Mouse (Mus musculus) lung, postnatal 25 days (tissue): ENCODE measurements around the gene Cntnap4.
"Not testable (repeated sequence)": the region's sequence is repeated elsewhere in the genome, so short reads cannot be mapped to it uniquely, and the experiment has no call there.

ENCODE experiments used
- DNase-seq: peaks from one replicate; pipeline ENCODE4 v3.0.0; 2022; ENCODE audit warnings: low spot score

Cntnap4 gene

DNA sequence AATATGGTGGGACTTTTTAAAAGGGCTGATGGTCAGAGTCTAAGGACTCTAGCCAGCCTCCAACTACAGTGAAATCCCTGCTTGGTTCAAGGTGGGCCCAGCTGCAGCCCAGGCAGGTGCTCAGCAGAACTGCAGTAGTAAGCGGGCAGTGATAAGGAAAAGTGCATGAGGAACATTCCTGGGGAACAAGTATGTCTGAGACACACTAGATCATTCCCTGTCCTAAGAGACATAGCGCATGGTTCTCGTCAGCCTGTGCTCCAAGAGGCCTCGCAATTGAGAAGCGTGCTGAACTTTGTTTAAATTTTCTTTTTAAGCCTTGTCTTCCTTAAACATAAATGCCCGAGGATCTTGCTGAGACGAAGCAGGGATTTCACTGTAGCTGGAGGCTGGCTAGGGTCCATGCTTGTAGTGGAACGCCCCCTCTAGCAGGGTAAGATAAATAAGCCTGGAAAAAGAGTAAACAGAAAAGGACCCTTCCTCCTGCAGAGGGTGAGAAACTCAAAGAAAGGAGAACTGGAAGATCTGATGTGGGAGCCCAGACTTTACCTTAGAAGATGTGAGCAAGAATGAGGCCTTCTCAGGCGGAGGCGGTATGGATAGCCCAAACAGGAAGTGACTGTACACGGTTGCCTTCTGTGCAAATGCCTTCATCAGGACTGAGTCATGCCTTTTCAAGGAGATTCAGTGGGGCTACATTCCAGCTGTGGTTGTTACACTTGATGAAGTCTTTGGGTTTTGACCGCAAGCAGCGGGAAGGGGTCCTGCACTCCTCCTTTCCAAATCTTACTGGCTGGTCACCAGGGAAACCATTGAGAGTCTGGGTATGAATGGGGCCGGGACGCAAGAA is 161.0 kb downstream of the Cntnap4 start:
- DNase-seq = no peak

DNA sequence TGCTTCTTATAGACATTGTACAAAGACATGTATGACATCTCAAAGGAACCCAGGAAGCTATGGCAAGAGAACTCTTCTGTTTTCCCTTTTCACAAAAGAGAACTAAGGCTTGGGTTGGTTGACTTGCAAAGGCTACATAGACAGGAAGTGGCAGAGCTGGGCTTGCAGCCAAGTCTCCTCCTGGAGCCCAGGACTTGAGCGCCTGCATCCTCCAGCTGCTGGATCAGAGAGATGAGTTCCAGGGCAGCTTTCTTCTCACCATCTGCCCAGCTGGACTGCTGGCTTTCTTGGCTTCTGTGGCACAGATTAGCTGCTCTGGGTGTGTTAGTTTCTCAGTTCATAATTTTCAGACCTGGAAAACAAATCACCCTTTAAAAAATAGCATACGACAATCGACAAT is 165.7 kb downstream of the Cntnap4 start:
- DNase-seq = no peak

DNA sequence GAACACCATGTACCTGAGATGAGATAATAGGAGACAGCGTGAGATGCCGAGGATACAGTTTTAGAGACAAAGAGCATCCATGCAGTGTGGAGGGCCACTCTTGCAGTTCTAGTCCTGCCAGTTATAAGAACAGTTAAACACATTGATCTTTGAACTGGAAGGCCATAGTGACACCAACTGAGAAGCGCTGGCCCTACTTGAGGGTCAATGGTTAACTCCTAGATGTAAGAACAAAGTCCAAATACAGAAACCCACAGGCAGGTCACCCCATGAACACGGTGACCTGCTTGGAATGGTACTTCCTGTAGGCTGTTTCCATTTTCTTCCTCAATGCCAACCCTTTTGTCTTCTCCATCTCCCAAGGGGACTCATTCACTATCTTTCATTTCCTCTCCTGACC is 173.5 kb downstream of the Cntnap4 start:
- no peak for DNase-seq

DNA sequence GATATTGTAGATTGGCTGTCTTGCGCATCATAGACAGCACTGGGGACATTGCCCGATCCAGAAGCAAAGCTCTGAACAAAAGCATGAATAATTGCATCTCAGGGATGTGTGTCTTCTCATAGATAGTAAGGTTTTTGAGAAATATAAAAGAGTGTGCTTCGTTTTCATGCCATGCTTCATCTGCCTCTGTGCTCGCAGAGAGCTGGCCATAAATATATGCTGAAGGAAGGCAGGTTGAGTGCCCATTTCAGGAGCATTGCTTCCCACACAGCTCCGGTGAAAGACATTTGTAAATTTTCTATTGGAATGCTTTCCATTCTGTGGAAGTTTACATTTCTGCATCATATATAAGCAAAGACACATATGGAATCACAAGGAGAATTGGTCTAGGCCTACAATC is 177.5 kb downstream of the Cntnap4 start:
- DNase-seq = no peak

DNA sequence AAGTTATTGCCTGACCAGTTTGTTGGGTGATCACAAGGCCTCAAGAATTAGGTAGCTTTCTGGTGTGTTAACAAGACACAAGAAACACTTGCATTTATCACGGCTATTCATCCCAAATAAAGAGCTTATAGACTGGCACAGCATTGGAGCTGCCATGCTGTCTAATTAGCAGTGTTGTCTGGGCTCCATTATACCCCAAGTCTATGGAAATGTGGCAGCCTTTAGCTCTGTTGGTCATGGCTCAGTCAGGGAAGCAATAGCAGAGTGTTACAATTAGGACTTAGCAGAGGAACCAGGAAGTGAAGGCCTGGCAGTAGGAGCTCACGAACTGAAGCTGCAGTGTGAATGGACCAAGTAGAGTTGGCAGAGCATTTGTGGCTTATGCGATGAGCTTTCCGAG is 185.3 kb downstream of the Cntnap4 start:
- DNase-seq = no peak

DNA sequence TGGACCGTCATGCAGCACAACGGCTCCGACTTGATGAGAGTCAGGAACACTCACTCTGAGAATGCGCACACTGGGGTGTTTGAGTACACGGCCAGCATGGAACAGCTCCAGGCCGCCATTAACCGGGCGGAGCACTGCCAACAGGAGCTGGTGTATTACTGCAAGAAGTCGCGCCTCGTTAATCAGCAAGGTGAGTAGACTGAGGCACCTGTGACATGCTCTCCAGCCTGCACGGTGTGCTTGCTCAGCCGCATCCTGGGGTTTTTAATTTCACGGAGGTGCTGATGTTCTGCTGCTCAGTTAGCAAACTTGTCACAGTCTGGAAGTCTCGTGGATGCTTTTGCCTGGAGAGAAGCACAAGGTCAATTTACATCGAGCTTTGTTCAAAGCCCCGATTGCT is 233.2 kb downstream of the Cntnap4 start:
- no peak for DNase-seq

DNA sequence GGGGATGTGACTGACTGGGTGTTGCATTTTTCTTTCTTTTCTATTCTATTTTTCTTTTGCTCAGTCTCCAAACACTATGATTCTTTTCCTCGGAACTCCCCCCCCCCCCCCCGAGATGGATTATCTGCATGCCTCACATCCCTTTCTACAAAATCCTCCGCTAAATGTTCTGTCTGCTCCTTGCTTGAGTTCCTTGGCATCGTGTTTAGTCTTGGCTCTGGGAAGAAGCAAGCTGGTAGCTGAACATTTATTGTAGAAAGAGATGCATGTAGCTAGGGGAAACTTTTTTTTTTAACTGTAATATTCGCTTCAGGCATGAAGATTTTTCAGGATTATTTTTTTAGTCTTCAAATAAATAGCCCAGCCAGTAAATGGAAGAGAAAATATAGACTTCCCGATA is 239.5 kb downstream of the Cntnap4 start:
- no peak for DNase-seq

DNA sequence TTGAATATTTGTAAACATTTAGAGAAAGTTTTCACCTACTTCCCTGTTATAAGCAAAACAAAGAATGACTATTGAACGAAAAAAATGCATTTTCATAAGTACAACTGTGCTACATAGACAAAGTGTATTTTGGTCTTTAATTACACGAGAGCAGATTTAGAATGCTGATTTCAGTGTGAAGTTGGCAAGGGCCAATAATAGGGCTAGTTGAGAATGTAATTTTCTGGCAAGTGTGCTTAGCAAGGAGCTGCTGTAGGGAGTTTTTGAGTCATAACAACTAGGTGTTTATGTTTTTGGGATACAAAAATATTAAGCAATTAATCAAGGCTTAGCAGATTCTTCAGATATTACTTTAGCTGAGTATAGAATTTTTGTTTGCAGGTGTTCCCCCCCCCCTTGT is 271.2 kb downstream of the Cntnap4 start:
- no peak for DNase-seq

DNA sequence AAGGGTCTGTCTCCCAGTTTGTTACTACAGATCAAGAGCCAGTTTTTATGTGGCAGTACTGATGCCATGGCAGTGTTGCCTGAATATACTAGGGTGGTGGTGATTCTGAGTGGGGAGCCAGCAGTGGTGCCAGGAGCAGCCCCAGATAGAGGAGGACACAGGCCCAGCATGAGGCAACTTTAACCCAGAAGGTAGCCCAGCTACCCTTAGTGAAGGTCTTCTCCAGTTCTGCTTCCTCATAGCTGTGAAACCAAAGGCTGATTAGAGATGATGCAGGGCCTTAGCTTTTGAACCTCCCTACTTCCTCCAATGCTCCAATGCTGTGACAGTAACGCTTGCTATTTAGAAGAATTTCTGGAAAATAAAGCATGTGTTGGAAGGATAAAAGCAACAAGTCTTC is 279.7 kb downstream of the Cntnap4 start:
- DNase-seq = not testable (repeated sequence)

DNA sequence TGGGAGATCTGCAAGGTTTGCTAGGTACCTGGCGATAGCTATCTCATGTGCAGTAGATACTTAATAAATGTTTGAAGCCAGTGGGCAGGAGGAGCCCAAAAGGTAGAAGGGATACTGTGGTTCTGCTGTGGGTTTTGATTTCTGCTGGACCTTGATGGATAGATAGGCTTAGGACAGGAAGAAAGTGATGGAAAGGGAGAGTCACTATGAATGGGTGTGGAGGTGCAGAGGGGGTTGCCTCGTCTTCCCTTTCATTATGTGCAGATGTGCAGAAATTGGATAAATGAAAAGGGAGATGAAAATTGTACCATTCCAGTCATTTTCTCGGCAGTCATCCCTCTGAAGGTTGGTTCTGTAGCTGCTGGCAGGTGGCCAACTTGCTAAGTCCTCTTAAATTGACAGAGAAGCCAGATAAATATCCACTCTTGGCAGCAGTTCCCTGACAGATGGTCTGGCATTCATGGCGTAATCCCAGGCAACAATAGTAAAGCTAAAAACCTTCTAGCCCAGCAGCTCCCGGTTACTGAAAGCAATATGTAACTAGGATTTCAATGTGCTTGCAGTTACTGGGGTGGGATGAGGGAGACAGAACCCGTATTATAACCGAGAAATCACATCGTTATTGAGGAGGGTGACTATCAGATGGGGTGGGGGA is 336.7 kb downstream of the Cntnap4 start:
- DNase-seq = peak; percentile 5

DNA sequence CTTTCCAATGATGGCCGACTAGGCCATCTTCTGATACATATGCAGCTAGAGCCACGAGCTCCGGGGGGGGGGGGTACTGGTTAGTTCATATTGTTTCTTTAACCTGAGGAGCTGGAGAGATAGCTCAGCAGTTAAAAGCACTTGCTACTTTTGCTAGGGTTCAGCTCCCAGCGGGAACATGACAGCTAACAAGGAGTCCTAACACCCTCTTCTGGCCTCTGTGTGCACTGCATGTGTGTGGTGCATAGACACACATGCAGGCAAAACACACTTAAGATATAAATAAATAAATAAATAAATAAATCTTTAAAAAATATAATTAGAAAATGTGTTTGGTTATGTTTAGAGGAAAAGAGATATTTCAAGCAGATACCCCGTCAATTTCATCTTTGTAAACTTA is 339.7 kb downstream of the Cntnap4 start:
- DNase-seq = no peak

DNA sequence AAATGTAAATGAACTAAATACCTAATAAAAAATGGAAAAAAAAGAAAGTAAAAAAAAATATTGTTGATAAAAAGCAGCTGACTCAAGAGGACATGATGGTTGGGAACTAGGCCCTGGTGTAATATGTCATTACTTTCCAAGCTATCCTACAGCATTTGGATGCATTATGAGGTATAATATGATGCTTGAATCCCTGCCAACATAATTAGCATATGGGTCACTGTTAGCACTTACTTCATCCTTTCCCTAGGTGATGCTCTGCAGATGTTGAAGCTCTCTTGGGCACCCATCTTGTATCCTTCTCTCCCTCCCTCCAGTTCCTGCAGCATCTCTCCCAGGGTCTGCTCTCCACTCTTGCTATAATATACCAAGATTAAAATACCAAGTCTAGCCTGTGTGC is 341.6 kb downstream of the Cntnap4 start:
- no peak for DNase-seq

DNA sequence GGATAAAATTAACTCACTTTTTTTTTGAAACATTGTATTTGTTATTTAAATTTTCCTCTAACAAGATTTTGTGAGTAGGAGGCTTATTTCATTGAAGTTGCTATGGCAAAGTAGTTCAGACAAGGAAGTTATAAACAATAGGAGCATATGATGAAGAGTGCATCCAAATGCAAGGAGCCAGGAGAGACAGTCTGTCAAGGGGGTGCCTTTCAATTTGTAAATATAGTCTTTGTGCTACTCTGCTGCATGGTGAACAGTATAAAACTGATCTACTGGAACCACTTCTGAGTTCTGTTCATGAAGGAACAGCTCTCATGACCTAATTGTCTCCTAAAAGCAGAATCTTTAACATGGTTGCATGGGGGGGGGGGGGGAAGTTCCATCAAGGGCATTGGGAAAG is 352.3 kb downstream of the Cntnap4 start:
- DNase-seq = no peak

DNA sequence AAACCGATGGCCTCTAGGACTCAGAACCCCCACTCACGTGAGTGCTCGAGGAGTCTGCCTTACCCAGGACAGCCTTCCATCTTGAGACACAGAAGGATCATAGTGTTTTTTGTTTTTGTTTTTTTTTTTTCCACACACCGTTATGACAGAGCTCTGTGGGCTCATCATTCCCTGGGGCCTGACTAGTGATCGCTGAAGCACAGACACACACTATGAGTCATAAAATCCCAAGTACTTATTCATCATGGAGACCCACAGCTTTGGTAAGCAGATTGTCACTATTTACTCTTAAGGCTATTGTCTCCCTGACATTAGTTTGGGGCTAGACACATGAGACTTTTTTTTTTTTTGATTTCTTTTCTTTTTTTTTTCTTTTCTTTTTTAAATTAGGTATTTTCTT is 352.9 kb downstream of the Cntnap4 start:
- no peak for DNase-seq
